Mouse (Mus musculus): ENCODE measurements around the gene Xpnpep2. TPM values are rescaled to one million over a fixed set of nuclear protein-coding genes. Genes with fewer than 3 reads are reported as not detected.

Gene Xpnpep2
- polyA plus RNA-seq, 1 experiment = 1.0 TPM

DNA sequence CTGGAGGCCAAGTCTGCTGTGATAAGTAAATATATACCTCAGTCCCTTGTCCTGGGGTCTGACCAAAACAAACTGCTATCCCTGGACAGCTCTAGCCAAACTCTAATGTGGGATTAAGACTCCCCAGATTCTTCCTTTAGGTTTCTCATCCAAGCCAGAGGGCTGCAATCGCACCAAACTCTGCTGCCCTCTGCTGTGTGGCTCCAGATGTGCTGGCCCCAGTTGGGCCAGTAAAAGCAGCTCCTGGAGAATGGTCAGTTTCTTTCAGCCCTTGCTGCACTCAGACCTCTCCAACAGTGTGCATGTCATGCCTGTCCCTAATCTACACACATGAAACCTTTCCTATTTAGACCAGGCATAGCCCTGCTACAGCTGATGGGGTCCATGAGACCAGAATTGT is 8.7 kb upstream of the Xpnpep2 start:
- H3K27me3 ChIP-seq (ENCODE audit: control insufficient read depth, insufficient read depth, insufficient read length) = no peaks in the 10 kb centered on the region
- H3K79me2 ChIP-seq (ENCODE audit: control insufficient read depth, insufficient read depth) = no peaks in the 10 kb centered on the region
- H3K36me3 ChIP-seq (ENCODE audit: control insufficient read depth, insufficient read depth) = no peaks in the 10 kb centered on the region
- TF ChIP-seq E2F4 (IDR thresholded peaks at IDR 0.05; ENCODE audit: insufficient read depth) (no peak), REST (IDR thresholded peaks at IDR 0.05; ENCODE audit: insufficient read depth, insufficient read length) (no peak), POLR2A (IDR thresholded peaks at IDR 0.05; ENCODE audit: insufficient read length, low read depth) (no peak)
- no peak overlapping the region for H3ac ChIP-seq (ENCODE audit: control insufficient read depth, insufficient read length)
- H3K4me3 ChIP-seq = no peak overlapping the region
- H3K4me2 ChIP-seq (ENCODE audit: low read depth) = no peak overlapping the region

- TF ChIP-seq POLR2AphosphoS2 (IDR thresholded peaks at IDR 0.05; ENCODE audit: insufficient read length, low read depth) (no peak), E2F4 (IDR thresholded peaks at IDR 0.05; ENCODE audit: insufficient read depth) (no peak), CEBPB (IDR thresholded peaks at IDR 0.05; ENCODE audit: insufficient read depth, poor library complexity, severe bottlenecking) (no peak), POLR2A (IDR thresholded peaks at IDR 0.05; ENCODE audit: insufficient read length, low read depth) (no peak), MAX (IDR thresholded peaks at IDR 0.05; ENCODE audit: low read depth) (no peak), TCF3 (IDR thresholded peaks at IDR 0.05; ENCODE audit: insufficient read length, low read depth) (no peak), MYOG (IDR thresholded peaks at IDR 0.05; ENCODE audit: control insufficient read depth in 1 of 3, insufficient read depth in 1 of 3, insufficient read length in 2 of 3, low read depth in 2 of 3) (no peak), TCF12 (IDR thresholded peaks at IDR 0.05; ENCODE audit: insufficient read depth, poor library complexity, severe bottlenecking) (no peak), USF1 (IDR thresholded peaks at IDR 0.05; ENCODE audit: low read depth) (no peak), MYOD1 (IDR thresholded peaks at IDR 0.05; ENCODE audit: control insufficient read depth in 1 of 3, insufficient read length in 2 of 3, low read depth in 2 of 3) (no peak)
- Histone ChIP-seq H3K79me2 (ENCODE audit: control insufficient read depth, insufficient read depth) (no peaks in the 10 kb centered on the region), H3K27me3 (ENCODE audit: control insufficient read depth, insufficient read depth, insufficient read length) (no peaks in the 10 kb centered on the region), H3ac (ENCODE audit: control insufficient read depth, insufficient read length) (no peak overlapping the region), H3K36me3 (ENCODE audit: control insufficient read depth, insufficient read depth) (no peaks in the 10 kb centered on the region), H3K4me3 (no peak overlapping the region), H3K4me2 (ENCODE audit: low read depth) (no peak overlapping the region)
Observed at GRCm38 (mm10) chrX:48103256-48103655, 5.3 kb upstream of the Xpnpep2 start.

DNA sequence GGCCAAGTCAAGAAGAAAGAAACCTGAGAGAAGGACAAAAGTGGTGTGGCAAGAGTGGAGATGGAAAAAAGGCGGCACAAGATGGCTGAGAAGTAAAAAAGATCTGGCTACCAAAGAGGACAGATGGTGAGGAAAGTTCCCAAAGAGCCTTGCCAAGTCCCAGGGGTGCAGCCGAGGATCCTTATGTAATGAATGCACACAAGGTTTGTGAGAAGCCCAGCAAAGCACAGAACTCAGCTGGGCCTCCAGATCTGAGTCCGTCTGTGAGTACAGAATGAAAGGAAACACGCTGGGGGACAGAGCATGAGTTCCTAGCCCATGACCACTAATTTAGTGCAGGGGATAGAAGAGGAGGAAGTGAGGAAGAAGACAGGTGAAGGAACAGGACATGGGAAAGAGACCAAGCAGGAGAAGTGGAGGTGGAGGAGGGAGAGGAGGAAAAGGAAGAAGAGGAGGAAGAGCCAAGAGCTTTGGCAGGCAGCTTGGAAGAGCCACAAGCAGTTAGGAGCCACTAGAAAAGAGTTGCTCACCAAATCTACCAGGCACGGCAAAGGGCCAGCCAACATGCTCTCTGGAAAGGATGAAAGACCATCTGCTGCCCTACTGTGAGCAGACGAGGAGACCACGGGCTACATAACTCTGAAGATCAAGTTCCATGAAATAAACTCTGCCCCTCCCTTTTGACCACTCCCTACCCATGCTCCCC is 3.6 kb upstream of the Xpnpep2 start:
- no peaks in the 10 kb centered on the region for H3K36me3 ChIP-seq (ENCODE audit: control insufficient read depth, insufficient read depth)
- H3K27me3 ChIP-seq (ENCODE audit: control insufficient read depth, insufficient read depth, insufficient read length) = no peaks in the 10 kb centered on the region
- H3ac ChIP-seq (ENCODE audit: control insufficient read depth, insufficient read length) = no peak overlapping the region
- H3K79me2 ChIP-seq (ENCODE audit: control insufficient read depth, insufficient read depth) = no peaks in the 10 kb centered on the region
- no peak overlapping the region for H3K4me2 ChIP-seq (ENCODE audit: low read depth)
- no peak for TF ChIP-seq POLR2A (IDR thresholded peaks at IDR 0.05; ENCODE audit: insufficient read length, low read depth)
- no peak for TF ChIP-seq MYOD1 (IDR thresholded peaks at IDR 0.05; ENCODE audit: control insufficient read depth in 1 of 3, insufficient read length in 2 of 3, low read depth in 2 of 3)
- no peak for TF ChIP-seq TCF12 (IDR thresholded peaks at IDR 0.05; ENCODE audit: insufficient read depth, poor library complexity, severe bottlenecking)
- no peak for TF ChIP-seq TCF3 (IDR thresholded peaks at IDR 0.05; ENCODE audit: insufficient read length, low read depth)
- TF ChIP-seq REST (IDR thresholded peaks at IDR 0.05; ENCODE audit: insufficient read depth, insufficient read length) = no peak
- no peak for TF ChIP-seq POLR2AphosphoS2 (IDR thresholded peaks at IDR 0.05; ENCODE audit: insufficient read length, low read depth)
- TF ChIP-seq USF1 (IDR thresholded peaks at IDR 0.05; ENCODE audit: low read depth) = no peak
- no peak for TF ChIP-seq E2F4 (IDR thresholded peaks at IDR 0.05; ENCODE audit: insufficient read depth)
- no peak for TF ChIP-seq SRF (IDR thresholded peaks at IDR 0.05; ENCODE audit: control insufficient read depth, insufficient read length, low read depth)
- no peak for TF ChIP-seq MYOG (IDR thresholded peaks at IDR 0.05; ENCODE audit: control insufficient read depth in 1 of 3, insufficient read depth in 1 of 3, insufficient read length in 2 of 3, low read depth in 2 of 3)
- no peak for TF ChIP-seq MAX (IDR thresholded peaks at IDR 0.05; ENCODE audit: low read depth)
- no peak for TF ChIP-seq CEBPB (IDR thresholded peaks at IDR 0.05; ENCODE audit: insufficient read depth, poor library complexity, severe bottlenecking)
- no peak overlapping the region for H3K4me3 ChIP-seq

DNA sequence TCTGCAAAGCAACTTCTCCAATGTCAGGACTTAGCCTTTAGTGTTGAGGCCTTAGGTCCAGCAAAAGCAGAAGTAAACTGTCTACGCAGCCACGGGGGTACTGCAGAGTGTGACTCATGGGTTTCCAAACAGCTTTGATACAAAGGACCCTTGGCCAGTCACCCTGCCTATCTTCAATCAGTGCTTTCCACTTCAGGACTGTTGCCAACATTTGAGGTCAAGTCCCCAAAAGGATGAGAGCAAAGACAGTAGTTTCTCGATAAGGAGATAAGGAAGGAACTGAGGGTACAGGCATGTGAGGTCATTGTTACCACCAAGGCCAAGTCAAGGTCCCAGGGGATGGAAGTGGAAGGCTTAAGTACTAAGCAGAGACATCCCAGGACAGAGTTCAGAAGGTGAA is 2.3 kb upstream of the Xpnpep2 start:
- H3ac ChIP-seq (ENCODE audit: control insufficient read depth, insufficient read length) = no peak overlapping the region
- H3K27me3 ChIP-seq (ENCODE audit: control insufficient read depth, insufficient read depth, insufficient read length) = no peaks in the 10 kb centered on the region
- no peak overlapping the region for H3K4me3 ChIP-seq
- no peak overlapping the region for H3K4me2 ChIP-seq (ENCODE audit: low read depth)
- H3K36me3 ChIP-seq (ENCODE audit: control insufficient read depth, insufficient read depth) = no peaks in the 10 kb centered on the region
- H3K79me2 ChIP-seq (ENCODE audit: control insufficient read depth, insufficient read depth) = no peaks in the 10 kb centered on the region
- TF ChIP-seq MAX (IDR thresholded peaks at IDR 0.05; ENCODE audit: low read depth) (no peak), POLR2A (IDR thresholded peaks at IDR 0.05; ENCODE audit: insufficient read length, low read depth) (no peak), TCF3 (IDR thresholded peaks at IDR 0.05; ENCODE audit: insufficient read length, low read depth) (no peak), TCF12 (IDR thresholded peaks at IDR 0.05; ENCODE audit: insufficient read depth, poor library complexity, severe bottlenecking) (no peak), REST (IDR thresholded peaks at IDR 0.05; ENCODE audit: insufficient read depth, insufficient read length) (no peak), E2F4 (IDR thresholded peaks at IDR 0.05; ENCODE audit: insufficient read depth) (no peak), MYOG (IDR thresholded peaks at IDR 0.05; ENCODE audit: control insufficient read depth in 1 of 3, insufficient read depth in 1 of 3, insufficient read length in 2 of 3, low read depth in 2 of 3) (no peak), USF1 (IDR thresholded peaks at IDR 0.05; ENCODE audit: low read depth) (no peak), MYOD1 (IDR thresholded peaks at IDR 0.05; ENCODE audit: control insufficient read depth in 1 of 3, insufficient read length in 2 of 3, low read depth in 2 of 3) (no peak), SRF (IDR thresholded peaks at IDR 0.05; ENCODE audit: control insufficient read depth, insufficient read length, low read depth) (no peak), POLR2AphosphoS2 (IDR thresholded peaks at IDR 0.05; ENCODE audit: insufficient read length, low read depth) (no peak), CEBPB (IDR thresholded peaks at IDR 0.05; ENCODE audit: insufficient read depth, poor library complexity, severe bottlenecking) (no peak)

GRCm38 (mm10) chrX:48109316-48109655 is 761 bp downstream of the Xpnpep2 start:
- Histone ChIP-seq H3K27me3 (ENCODE audit: control insufficient read depth, insufficient read depth, insufficient read length) (no peaks in the 10 kb centered on the region), H3K4me2 (ENCODE audit: low read depth) (no peak overlapping the region), H3K36me3 (ENCODE audit: control insufficient read depth, insufficient read depth) (no peaks in the 10 kb centered on the region), H3K4me3 (no peak overlapping the region), H3K79me2 (ENCODE audit: control insufficient read depth, insufficient read depth) (no peaks in the 10 kb centered on the region), H3ac (ENCODE audit: control insufficient read depth, insufficient read length) (no peak overlapping the region)
- TF ChIP-seq MYOG (IDR thresholded peaks at IDR 0.05; ENCODE audit: control insufficient read depth in 1 of 3, insufficient read depth in 1 of 3, insufficient read length in 2 of 3, low read depth in 2 of 3) (no peak), CEBPB (IDR thresholded peaks at IDR 0.05; ENCODE audit: insufficient read depth, poor library complexity, severe bottlenecking) (0 out of 2 replicates have a peak, but pooled peaks have one; percentile 35)
